Mouse (Mus musculus): ENCODE data around the gene Sfi1. TPM values are rescaled to one million over a fixed set of nuclear protein-coding genes. Genes with fewer than 3 reads are reported as not detected.
"Not testable (repeated sequence)": the region's sequence is repeated elsewhere in the genome, so short reads cannot be mapped to it uniquely, and the experiment has no call there.

Sfi1 gene
- total and polyA plus RNA-seq, 3 experiments = 42.2 to 111 (median 89.7) TPM

DNA sequence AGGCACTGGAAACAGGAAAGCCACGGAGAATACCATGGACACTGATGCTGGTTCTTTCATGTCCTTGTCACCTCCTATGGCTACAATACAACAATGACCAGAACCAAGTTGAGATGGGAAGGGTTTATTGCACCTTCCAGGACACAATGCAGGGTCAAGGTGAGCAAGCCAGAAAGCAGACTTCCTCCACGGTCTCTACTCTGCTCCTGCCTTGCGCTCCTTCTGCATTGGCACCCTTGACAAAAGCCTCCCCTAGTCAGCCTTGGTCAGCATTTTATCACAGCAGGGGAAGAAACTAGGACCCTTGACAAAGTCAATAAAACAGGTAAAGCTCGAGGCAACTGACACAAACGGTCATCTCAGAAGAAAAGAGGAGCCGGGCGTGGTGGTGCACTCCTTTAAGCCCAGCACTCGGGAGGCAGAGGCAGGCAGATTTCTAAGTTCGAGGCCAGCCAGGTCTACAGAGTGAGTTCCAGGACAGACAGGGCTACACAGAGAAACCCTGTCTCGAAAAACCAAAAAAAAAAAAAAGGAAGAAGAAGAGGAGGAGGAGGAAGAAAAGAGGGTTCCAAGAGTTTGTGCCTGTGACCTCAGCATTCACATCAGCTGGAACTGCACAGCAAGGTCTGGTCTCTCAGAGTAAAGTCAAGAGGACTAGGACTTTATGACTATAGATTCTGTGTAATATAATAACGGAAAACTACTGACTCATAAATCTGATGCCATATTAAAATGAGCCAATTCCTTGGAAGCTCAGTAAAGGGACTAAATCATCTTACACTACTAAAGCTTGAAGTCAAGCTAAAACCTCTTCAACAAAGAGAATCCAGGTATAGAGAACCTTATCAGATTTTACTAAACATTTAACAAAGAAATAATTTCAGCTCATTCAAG, 19.6 kb downstream of the Sfi1 start:
- not testable (repeated sequence) for DNase-seq (ENCODE audit: low spot score); H3K4me3 ChIP-seq (ENCODE audit: low read depth, low read length)
- ATAC-seq (ENCODE audit: extremely low read depth, insufficient number of reproducible peaks, low FRiP score, poor library complexity, severe bottlenecking) = peak; percentile 6; the same call in 1 of the 2 replicates

DNA sequence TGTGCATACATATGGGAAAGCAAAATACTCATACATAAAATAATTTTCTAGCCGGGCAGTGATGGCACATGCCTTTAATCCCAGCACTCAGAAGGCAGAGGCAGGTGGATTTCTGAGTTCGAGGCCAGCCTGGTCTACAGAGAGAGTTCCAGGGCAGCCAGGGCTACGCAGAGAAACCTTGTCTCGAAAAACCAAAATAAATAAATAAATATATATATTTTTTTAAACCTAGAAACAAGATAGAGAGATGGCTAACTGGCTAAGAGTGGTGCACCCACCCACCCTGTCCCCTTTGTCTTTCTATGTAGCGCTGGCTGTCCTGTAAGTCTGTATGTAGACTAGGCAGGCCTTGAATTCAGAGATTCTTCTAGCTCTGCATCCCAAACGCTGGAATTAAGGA, 20.7 kb downstream of the Sfi1 start:
- H3K9me3 ChIP-seq (replicated peaks); H3K4me3 ChIP-seq (ENCODE audit: low read depth, low read length); H3K27me3 ChIP-seq (ENCODE audit: insufficient read depth, low read length); H3K4me1 ChIP-seq (ENCODE audit: insufficient read depth, low read depth, low read length); DNase-seq (ENCODE audit: low spot score); H3K36me3 ChIP-seq (replicated peaks); ATAC-seq (ENCODE audit: extremely low read depth, insufficient number of reproducible peaks, low FRiP score, poor library complexity, severe bottlenecking): not testable (repeated sequence)

More for the DNA sequence above, 19.6 kb downstream of the Sfi1 start:
- H3K27me3 ChIP-seq (ENCODE audit: insufficient read depth, low read length); H3K36me3 ChIP-seq (replicated peaks); H3K4me1 ChIP-seq (ENCODE audit: insufficient read depth, low read depth, low read length); H3K9me3 ChIP-seq (replicated peaks): not testable (repeated sequence)

DNA sequence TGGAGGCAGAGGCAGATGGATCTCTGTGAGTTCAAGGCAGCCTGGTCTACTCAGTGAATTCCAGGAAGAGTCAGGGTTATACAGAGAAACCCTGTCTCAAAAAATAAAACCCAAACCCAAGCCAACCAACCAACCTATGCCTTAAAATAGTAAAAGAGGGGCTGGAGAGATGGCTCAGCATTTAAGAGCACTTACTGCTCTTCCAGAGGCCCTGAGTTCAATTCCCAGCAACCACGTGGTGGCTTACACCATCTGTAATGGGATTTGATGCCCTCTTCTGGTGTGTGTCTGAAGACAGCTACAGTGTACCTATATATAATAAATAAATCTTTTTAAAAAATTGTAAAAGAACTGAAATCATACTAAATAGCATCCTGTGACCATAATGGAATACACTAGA, 21.3 kb downstream of the Sfi1 start:
- not testable (repeated sequence) for ATAC-seq (ENCODE audit: extremely low read depth, insufficient number of reproducible peaks, low FRiP score, poor library complexity, severe bottlenecking); H3K27me3 ChIP-seq (ENCODE audit: insufficient read depth, low read length); H3K4me1 ChIP-seq (ENCODE audit: insufficient read depth, low read depth, low read length); H3K9me3 ChIP-seq (replicated peaks); H3K36me3 ChIP-seq (replicated peaks); DNase-seq (ENCODE audit: low spot score); H3K4me3 ChIP-seq (ENCODE audit: low read depth, low read length)

DNA sequence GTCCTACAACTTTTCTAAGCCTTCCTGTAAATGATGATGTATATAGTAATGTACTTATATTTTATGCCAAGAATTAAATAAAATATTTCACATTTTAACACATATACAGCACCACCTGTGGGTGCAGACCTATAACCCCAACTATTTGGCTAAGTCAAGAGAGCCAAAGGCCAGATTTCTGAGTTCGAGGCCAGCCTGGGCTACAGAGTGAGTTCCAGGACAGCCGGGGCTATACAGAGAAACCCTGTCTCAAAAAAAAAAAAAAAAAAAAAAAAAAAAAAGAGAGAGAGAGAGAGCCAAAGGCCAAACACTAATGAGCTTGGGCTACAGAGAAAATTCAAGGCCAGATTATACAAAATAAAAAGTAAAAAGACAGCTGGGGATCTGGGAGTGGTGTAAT, 24.2 kb downstream of the Sfi1 start:
- not testable (repeated sequence) for H3K4me1 ChIP-seq (ENCODE audit: insufficient read depth, low read depth, low read length); H3K4me3 ChIP-seq (ENCODE audit: low read depth, low read length); ATAC-seq (ENCODE audit: extremely low read depth, insufficient number of reproducible peaks, low FRiP score, poor library complexity, severe bottlenecking); H3K36me3 ChIP-seq (replicated peaks); H3K27me3 ChIP-seq (ENCODE audit: insufficient read depth, low read length); H3K9me3 ChIP-seq (replicated peaks); DNase-seq (ENCODE audit: low spot score)

DNA sequence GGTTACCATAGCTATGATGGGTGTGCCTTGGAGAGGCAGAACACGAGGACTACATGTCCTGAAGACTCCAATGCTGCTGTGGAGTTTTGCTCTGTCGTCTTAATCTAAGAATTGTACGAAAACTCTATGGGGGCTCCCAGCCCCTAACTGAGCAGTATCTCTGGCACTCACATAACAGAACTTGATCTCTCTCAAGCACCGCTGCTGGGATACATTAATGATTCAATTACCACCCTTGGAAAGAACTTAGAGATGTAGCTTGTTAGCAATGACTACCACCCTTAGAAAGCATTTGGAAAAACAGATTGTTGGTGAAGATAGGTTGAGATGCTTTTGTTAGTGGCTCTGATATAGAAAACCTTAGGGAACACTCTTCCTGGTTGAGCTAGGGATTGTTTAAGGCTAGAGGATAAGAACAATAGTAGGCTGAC, 25.7 kb downstream of the Sfi1 start:
- H3K4me1 ChIP-seq (ENCODE audit: insufficient read depth, low read depth, low read length); H3K36me3 ChIP-seq (replicated peaks); H3K4me3 ChIP-seq (ENCODE audit: low read depth, low read length); H3K27me3 ChIP-seq (ENCODE audit: insufficient read depth, low read length); H3K9me3 ChIP-seq (replicated peaks): not testable (repeated sequence)
- DNase-seq (ENCODE audit: low spot score) (peak; percentile 1), ATAC-seq (ENCODE audit: extremely low read depth, insufficient number of reproducible peaks, low FRiP score, poor library complexity, severe bottlenecking) (peak; percentile 4; the same call in 1 of the 2 replicates)

DNA sequence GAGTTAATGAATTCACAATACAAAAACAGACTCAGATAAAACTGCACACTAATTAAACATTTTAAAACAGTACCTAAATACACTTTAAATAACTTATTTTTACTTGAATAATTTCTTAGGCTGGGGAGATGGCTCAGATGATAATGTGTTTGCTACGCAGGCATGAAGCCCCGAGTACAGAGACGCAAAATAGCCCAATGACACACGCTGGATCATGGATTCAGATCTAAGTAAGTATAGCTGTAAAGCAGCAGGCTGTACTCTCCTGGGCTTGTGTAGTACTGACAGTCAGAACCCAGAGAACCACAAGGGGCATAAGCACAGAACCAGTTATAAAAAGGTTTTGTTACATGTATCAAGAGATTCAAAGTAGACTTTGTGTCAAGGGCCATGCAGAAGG, 26.1 kb downstream of the Sfi1 start:
- H3K9me3 ChIP-seq (replicated peaks); H3K27me3 ChIP-seq (ENCODE audit: insufficient read depth, low read length); H3K4me1 ChIP-seq (ENCODE audit: insufficient read depth, low read depth, low read length); DNase-seq (ENCODE audit: low spot score); H3K4me3 ChIP-seq (ENCODE audit: low read depth, low read length); H3K36me3 ChIP-seq (replicated peaks): not testable (repeated sequence)
- 0 out of 2 replicates have a peak, but pooled peaks have one; percentile 1 for ATAC-seq (ENCODE audit: extremely low read depth, insufficient number of reproducible peaks, low FRiP score, poor library complexity, severe bottlenecking)

DNA sequence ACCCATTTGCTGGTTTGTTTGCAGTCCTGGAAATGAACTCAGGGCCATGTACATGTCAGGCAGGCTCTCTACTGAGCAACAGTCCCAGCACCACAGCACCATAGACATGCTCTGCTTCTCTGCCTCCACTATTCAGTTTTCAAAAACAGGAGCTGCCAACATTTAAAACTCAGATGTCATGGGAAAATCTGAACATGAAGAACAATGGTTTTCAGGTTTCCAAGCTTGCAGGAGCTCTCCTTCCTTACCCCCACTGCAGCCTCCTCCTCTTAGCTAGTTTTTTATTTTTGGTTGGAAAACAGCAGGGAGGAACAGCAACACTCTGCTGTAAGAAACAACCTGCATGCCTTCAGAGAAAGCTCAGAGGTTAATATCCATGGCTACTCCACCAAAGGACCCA, 26.9 kb downstream of the Sfi1 start:
- H3K36me3 ChIP-seq (replicated peaks); H3K9me3 ChIP-seq (replicated peaks); DNase-seq (ENCODE audit: low spot score); ATAC-seq (ENCODE audit: extremely low read depth, insufficient number of reproducible peaks, low FRiP score, poor library complexity, severe bottlenecking); H3K4me3 ChIP-seq (ENCODE audit: low read depth, low read length); H3K4me1 ChIP-seq (ENCODE audit: insufficient read depth, low read depth, low read length); H3K27me3 ChIP-seq (ENCODE audit: insufficient read depth, low read length): not testable (repeated sequence)

DNA sequence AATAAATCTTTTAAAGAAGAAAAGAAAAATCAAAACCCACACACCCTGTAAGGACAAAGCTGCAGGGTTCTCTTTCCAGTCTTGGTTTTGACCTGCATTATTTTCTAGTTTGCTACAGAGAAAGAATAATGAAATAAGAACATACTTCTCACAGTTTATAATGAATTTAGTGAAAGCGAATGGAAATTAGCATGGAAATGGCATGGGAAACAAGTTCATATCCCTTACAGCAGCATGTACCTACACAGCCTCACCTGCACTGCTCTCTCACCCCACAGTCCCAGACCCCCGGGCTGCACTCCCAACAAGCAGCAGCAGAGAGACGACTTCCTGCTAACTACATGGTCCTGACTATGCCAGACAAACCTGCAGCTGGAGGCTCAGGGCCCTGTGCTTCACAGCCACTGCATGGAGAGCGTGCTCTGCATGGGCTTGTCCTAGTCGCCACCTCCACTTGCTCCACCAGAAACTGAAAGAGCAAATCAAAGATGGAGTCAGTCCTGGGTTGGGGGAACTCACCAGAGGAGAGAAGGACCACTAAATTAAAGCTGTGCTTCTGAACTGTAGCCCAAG, 28.0 kb downstream of the Sfi1 start:
- ATAC-seq (ENCODE audit: extremely low read depth, insufficient number of reproducible peaks, low FRiP score, poor library complexity, severe bottlenecking); H3K27me3 ChIP-seq (ENCODE audit: insufficient read depth, low read length); H3K4me1 ChIP-seq (ENCODE audit: insufficient read depth, low read depth, low read length); H3K4me3 ChIP-seq (ENCODE audit: low read depth, low read length); H3K36me3 ChIP-seq (replicated peaks); H3K9me3 ChIP-seq (replicated peaks); DNase-seq (ENCODE audit: low spot score): not testable (repeated sequence)

DNA sequence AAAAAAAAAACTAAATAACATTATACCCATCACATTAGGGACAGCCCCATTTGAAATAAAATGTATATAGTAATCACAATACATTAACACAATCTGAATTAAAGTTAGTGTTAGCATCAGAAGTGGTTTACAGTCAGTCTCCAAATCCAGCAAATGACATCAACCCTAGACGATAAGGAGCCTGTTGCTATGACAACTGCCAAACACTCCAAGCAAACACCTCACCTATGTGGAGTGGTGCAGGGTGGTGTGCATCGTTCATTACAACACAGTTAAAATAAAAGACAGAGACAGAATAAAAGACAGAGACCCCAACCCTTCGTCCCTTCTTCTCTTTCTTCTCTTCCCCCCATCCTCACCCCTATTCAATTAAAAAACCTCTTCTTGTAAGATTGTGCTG, 29.6 kb downstream of the Sfi1 start:
- not testable (repeated sequence) for H3K27me3 ChIP-seq (ENCODE audit: insufficient read depth, low read length); ATAC-seq (ENCODE audit: extremely low read depth, insufficient number of reproducible peaks, low FRiP score, poor library complexity, severe bottlenecking); H3K4me3 ChIP-seq (ENCODE audit: low read depth, low read length); H3K9me3 ChIP-seq (replicated peaks); DNase-seq (ENCODE audit: low spot score); H3K4me1 ChIP-seq (ENCODE audit: insufficient read depth, low read depth, low read length)
- peaks cover 14% of the 10 kb centered on the region for H3K36me3 ChIP-seq (replicated peaks)

DNA sequence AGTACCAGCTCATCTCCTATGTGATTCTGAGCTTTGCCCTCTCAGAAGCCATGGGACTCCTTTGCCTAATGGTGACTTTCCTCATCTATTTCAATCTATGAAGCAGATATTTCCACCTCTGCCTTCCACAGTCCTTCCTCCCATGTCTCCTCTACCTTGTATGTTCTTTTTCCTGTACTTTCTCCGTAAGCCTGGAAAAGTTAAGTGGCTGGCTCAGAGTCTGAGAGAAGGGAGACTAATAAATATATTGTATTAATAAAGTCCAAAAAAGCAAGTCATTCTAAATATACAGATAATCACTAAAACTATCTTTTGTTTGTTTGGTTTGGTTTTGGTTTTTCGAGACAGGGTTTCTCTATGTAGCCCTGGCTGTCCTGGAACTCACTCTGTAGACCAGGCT, 30.1 kb downstream of the Sfi1 start:
- H3K4me1 ChIP-seq (ENCODE audit: insufficient read depth, low read depth, low read length); DNase-seq (ENCODE audit: low spot score): not testable (repeated sequence)

DNA sequence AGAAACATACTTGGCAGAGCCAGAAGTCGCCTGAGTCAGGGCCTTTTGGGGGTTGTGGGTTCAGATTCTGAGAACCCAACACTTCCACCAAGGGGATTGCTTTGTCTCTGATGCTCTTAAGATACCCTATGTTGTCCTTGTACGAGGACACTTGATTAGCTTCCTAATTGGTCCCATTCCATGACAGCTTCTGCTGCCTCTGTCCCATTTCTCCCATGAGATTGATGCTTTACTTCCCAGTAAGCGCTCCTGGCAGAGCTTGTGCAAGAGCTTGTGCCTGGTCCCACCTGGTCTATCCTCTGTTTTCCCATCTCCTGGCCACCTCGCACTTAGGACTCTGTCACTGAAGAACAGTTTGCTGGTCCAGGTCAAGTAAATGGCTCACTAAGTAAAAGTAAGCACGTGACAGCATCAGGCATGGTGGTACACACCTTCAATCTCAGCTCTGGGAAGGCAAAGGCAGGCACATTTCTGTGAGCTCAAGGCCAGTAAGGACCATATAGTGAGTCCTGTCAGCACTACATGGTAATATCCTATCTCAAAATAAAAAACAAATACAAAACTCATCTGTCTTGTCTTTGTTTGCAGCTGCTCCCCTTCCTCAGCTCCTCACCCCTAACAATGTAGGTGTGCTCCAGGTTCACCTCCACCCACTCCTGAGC, 30.9 kb downstream of the Sfi1 start:
- H3K36me3 ChIP-seq (replicated peaks) = peaks cover 23% of the 10 kb centered on the region
- H3K9me3 ChIP-seq (replicated peaks); H3K4me3 ChIP-seq (ENCODE audit: low read depth, low read length); ATAC-seq (ENCODE audit: extremely low read depth, insufficient number of reproducible peaks, low FRiP score, poor library complexity, severe bottlenecking); H3K27me3 ChIP-seq (ENCODE audit: insufficient read depth, low read length); H3K4me1 ChIP-seq (ENCODE audit: insufficient read depth, low read depth, low read length); DNase-seq (ENCODE audit: low spot score): not testable (repeated sequence)

More for the DNA sequence above, 30.1 kb downstream of the Sfi1 start:
- not testable (repeated sequence) for H3K9me3 ChIP-seq (replicated peaks); H3K27me3 ChIP-seq (ENCODE audit: insufficient read depth, low read length); H3K4me3 ChIP-seq (ENCODE audit: low read depth, low read length); ATAC-seq (ENCODE audit: extremely low read depth, insufficient number of reproducible peaks, low FRiP score, poor library complexity, severe bottlenecking)
- peaks cover 19% of the 10 kb centered on the region for H3K36me3 ChIP-seq (replicated peaks)

Measured in G1E (cell line).